Mouse (Mus musculus): Measurements from ENCODE around the gene Gm17018.
"Not testable (repeated sequence)": the region's sequence is repeated elsewhere in the genome, so short reads cannot be mapped to it uniquely, and the experiment has no call there.

Gm17018 gene

DNA sequence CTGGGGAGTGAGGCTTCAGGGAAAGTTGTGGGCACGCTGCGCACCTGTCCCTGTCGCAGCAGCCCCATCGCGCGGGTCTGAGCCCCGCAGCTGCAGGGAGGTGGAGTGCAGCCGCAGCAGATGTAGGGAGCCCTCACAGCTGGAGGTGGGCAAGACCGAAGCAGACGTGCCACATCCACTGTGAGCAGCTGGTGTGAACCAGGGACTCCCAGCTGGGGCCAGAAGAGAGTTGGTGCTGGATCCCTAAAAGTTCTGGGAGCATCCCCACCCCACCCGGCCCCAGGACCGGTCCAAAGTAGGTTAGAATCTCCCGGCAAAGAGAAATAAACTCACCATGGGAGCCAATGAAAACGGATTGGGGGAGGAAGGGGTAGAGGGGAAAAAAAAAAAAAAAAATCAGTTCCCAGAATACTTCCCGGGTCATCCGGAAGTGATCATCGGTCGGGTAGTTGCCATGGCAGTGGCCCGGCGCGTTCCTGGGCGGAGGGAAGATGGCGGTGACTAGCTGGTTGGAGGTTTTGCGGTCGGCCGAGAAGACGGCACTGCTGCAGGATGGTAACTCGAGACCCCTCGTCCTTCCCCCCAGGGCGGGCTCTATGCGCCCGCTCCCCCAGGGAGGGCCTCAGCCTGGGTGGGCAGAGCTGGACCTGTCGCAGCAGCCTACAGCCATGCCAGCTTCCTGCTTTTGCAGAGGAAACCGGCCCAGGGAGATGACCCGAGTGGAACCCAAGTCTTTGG is at the start of gene Gm17018, which contains the start of gene Poll:
Gm17018 (plus strand) TSS at position 463 of the 738 bp plus-strand sequence.
Poll (minus strand) TSS at position 379 of the 738 bp plus-strand sequence.
- DNase-seq: peak; percentile 58 to 72

DNA sequence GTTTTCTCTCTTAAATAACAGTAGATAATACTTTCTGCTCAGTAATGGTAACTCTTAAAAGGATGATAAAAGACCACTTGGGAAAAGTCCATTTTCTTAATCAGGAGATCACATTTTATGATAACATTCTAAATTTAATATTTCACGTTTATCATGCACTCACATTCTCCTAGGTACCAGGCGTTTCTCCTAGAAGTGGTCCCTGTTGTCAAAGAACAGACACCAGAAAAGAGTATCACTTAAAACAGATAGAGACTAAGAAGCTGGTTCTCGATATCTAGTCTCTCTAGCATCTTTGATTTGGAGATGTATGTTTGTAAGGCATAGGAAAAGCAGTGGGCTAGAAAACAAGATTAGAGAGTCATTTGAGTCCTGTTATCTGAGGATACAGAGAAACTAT is 49.7 kb upstream of the Gm17018 start:
- no peak for DNase-seq

DNA sequence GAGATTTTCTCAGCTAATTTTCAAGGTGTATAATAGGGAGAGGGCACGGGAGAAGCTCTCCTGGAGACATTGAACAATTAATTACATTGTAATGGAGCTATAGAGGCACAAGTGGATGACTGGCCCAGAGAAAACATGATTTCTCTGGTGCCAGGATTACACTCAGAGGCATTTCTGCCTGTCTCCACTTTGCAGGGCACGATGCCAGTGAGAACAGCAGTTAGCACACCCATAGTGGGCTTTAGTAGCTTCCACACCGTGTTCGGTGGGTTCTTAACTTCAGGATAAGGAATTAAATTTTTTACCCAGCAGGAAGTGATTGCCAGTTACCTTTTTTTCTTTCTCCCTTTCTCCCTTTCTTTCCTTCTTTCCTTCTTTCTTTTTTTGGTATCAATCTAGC is 49.0 kb upstream of the Gm17018 start:
- DNase-seq: no peak

- no peak for DNase-seq
Measured at GRCm38 (mm10) chr19:45515341-45515740, 45.1 kb upstream of the Gm17018 start.

- no peak for DNase-seq
Measured at GRCm38 (mm10) chr19:45516264-45516663, 44.2 kb upstream of the Gm17018 start.

DNA sequence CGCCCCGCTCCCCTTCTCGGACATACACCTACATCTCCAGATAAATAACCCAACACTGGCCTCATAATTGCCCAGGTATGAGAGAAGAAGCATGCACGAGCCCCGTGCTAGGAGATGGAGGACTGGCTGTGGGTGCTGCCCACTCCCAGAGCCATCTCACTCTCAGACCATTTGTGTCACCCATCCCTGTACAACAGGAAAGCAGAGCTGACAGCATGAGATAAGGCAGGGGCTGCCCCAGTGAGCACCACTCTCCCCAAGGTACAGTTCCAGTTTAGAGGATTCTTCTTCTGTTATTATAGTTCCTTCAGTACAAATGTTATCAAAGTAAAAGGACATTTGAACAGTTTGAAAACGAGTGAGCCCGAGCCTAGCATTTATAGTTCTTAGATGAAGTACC is 33.0 kb upstream of the Gm17018 start:
- no peak for DNase-seq

- peak; percentile 42 to 71 for DNase-seq
Measured at GRCm38 (mm10) chr19:45527931-45528534, 32.4 kb upstream of the Gm17018 start.

DNA sequence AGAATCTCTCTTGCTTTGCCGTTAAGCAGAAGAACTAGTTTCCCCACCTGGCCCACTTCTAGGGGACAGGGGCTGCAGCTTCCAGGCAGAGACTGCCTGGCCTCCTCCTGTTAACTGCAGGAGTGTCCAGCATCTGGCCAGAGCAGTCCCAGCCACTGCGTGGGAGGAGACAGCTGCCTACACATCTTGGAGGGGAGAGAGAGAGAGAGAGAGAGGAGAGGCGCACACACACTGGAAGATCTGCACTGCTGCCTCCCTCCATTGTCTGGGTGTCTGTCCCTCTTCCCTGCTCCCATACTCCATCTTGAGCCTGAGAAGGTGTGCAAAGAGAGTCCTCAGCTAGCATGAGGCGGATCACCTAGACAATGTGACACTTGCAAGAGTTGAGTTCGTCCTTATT is 31.1 kb upstream of the Gm17018 start:
- DNase-seq: no peak

DNA sequence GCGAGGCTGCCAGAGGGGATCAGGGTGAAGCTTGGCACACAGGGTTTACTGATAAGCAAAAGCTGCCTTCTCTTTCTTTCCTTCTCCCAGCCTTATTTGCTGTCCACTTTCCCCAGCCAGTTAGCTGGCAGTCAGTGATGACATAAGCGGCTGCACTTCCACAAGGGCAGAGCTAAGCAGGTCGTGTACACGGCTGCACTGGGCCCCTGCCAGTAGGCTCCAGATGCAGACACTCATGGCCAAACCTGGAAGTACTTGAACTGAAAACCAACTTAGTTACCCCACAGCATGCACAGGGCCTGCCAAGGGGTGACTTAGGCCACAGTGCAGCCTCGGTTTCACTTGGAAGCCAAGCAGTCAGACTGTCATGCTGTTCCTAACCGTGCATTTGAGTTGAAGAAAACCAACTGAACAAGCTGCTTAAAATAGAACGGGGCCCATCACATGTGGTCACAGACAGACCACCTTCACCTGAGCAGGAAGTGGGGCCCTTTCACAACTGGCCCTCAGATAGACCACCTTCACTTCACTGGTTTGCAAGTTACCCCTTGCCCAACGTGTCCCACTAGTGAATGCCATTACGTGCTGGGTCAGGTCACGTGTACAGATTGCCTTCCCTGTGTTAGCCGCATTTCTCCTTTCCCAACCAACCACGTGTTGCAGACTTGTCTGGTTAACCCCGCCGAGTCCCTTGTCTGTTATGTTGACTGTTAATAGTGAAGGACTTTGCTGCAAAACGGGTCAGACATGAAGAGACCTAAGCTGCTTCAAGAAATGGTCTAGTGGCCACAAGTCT is 30.0 kb upstream of the Gm17018 start:
- no peak for DNase-seq

GRCm38 (mm10) chr19:45531554-45531953 is 28.9 kb upstream of the Gm17018 start:
- no peak for DNase-seq

DNA sequence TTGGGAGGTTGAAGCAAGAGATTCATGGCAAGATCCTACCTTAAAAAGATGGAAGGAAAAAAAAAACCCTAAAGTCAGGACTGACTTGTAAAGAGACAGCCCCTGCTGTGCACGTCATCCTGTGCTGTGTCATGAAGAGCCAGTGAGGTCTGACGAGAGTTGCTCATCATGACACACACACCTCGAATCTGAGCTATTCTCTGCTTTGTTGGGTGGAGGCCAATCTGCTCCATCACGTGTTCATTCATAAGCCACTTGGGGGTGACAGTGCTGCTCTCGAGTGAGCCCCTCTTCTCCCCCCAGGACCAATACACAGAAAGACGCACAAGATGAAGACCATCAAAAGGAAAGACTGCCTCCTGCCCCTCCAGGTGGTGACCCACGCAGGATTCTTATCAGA is 26.8 kb upstream of the Gm17018 start:
- no peak for DNase-seq

- no peak for DNase-seq
Measured at GRCm38 (mm10) chr19:45535214-45535735, 25.1 kb upstream of the Gm17018 start.

- DNase-seq: no peak
Measured at GRCm38 (mm10) chr19:45535929-45536328, 24.5 kb upstream of the Gm17018 start.

- peak in 1 of 2 experiments; percentile 42 for DNase-seq
Measured at GRCm38 (mm10) chr19:45537505-45537904, 22.9 kb upstream of the Gm17018 start.

DNA sequence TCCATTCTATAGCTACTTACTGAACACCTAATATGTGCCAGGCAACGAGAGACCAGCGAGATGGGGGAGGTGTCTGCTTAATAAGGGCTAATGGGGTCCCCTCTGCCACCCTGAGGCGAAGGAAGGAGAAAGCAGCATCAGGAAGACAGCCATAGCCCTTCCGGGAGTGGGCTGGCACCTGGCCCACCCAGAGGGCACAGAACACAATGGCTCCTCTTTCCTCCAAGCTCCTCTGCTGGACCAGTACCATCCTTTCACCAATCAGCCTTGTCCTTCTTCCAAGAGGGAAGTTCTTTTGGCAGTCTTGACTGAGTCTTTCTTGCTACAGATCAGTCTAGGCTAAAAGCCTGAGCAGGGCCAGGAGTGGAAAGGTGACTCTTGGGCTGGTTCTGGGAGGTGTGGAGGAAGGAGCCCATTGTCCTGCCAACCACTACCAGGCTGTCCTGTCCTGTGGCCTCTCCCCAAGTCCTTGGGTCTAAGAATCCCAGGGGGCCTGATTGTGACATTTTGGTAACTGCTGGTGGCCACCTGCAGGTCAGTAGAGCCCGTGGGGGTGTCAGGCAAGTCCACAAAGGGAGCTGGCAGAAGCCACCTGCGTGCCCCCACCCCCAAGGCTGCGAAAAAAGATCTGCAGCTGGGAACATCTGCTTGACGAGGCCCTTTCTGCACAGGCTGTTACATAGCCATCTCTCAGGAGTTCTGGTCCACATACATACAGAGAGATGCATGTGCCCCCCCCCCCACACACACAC is 19.6 kb upstream of the Gm17018 start:
- peak in 1 of 2 experiments; percentile 43 for DNase-seq

- peak; percentile 49 to 60 for DNase-seq
Measured at GRCm38 (mm10) chr19:45541409-45542041, 18.9 kb upstream of the Gm17018 start.

DNA sequence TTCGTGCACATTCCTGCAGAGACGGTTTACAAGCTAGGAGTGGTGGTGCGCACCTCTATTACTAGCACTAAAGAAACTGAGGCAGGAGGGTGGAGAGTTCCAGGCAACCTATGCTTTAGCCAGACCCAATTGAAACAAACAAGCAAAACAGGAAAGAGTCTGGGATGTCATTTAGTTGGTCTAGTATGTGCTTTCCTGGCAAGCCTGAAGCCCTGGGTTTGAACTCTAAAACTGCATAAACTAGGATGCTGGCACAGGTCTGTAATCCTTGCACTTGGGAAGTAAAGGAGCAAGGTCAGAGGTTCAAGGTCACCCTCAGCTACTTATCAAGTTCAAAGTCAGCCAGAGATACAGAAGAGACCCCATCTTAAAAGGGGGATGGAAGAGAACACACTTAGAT is 18.4 kb upstream of the Gm17018 start:
- DNase-seq: no peak

DNA sequence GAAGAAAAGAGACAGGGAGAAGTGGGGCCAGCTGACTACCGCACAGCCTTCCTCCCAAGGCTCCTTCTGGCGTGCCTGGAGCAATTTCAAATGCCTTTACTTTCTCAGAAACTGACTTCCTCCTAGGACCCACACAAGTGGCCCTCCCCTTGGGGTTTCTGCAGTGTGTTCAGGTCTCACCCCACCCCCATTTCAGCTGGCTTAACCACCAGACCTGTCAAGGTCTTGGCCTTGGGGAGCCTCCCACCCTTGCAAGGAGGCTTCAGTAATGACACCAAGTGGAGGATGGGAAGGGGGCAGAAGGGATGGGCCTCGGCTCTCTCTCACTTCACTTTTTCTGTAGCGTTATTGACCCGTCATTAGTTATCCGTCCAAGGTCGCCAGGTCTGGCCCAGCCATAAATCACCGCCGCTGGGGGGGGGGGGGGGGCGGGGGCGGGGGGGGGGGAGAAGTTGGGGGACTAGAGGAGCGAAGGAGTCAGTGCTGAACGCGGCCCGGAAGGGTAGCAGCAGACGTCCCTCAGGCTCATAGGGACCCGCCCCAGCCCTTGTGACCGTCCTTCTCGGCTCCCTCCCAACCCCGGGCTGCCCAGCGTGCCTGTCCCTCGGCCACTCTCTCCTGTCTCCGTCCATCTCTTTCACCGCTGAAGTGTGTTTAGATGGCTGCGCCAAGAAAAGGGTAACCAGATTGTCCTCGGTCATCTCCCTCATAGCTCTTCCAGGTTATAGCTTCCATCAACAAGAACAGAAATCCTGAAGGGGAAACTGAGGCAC is 16.1 kb upstream of the Gm17018 start:
- peak in 1 of 2 experiments; percentile 35 for DNase-seq

GRCm38 (mm10) chr19:45544925-45545321 is 15.5 kb upstream of the Gm17018 start:
- peak; percentile 66 to 67 for DNase-seq

DNA sequence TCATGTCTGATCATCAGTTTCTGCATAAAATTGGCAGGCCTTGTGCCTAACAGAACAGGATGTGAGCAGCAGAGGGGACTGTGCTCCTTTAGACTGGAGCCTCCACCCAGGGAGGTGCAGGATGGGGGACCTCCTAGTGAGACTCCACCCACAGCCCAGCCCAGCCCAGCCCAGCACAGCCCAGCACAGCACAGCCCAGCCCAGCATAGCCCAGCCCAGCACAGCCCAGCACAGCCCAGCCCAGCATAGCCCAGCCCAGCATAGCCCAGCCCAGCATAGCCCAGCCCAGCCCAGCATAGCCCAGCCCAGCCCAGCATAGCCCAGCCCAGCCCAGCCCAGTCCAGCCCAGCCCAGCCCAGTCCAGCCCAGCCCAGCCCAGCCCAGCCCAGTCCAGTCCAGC is 12.2 kb upstream of the Gm17018 start:
- not testable (repeated sequence) for DNase-seq

Data from thymus, adult 18-20 months (tissue).